Mouse (Mus musculus) small intestine, adult 2 months (tissue): ENCODE results near the gene Hectd1. TPM values are rescaled to one million over a fixed set of nuclear protein-coding genes. Genes with fewer than 3 reads are reported as not detected.
A peak's percentile ranks its signal among the peaks of the same experiment; 100 is the strongest.

Experiments used
- H3K27ac ChIP-seq: fragments of 200-500 bp; 2 replicates; pipeline ENCODE4 v1.5.1; 2012; ENCODE audit warnings: low read depth, low read length, control low read depth, inconsistent platforms; ENCODE audit not compliant: insufficient read depth
- H3K27me3 ChIP-seq: fragments of 200-500 bp; 2 replicates; pipeline ENCODE4 v1.6.1; 2012; ENCODE audit warnings: mild to moderate bottlenecking, moderate library complexity, low read length, inconsistent platforms; ENCODE audit not compliant: control insufficient read depth, insufficient read depth
- H3K36me3 ChIP-seq: fragments of 200-500 bp; 2 replicates; pipeline ENCODE4 v1.6.1; 2012; ENCODE audit warnings: mild to moderate bottlenecking, low read length, control low read depth, inconsistent platforms; ENCODE audit not compliant: control insufficient read depth, insufficient read depth
- H3K4me1 ChIP-seq: fragments of 200-500 bp; 2 replicates; pipeline ENCODE4 v1.6.1; 2012; ENCODE audit warnings: low read length, inconsistent platforms, mixed read lengths; ENCODE audit not compliant: control insufficient read depth, insufficient read depth, insufficient read length
- H3K4me3 ChIP-seq: fragments of 200-500 bp; 2 replicates; pipeline ENCODE4 v1.5.1; 2012; ENCODE audit warnings: low read depth, mild to moderate bottlenecking, control low read depth, inconsistent platforms, low read length, moderate library complexity
- CTCF ChIP-seq: fragments of 200-500 bp; IDR thresholded peaks from 2 replicates; pipeline ENCODE4 v1.5.1; 2012; ENCODE audit warnings: low read depth, mild to moderate bottlenecking, control low read depth, inconsistent platforms, low read length, moderate library complexity, mixed read lengths; ENCODE audit not compliant: insufficient replicate concordance, insufficient read length; ENCODE audit errors: extremely low read depth
- POLR2A ChIP-seq: fragments of 200-500 bp; IDR thresholded peaks from 2 replicates; pipeline ENCODE4 v1.6.1; 2012; ENCODE audit warnings: low read depth, mild to moderate bottlenecking, control low read depth, inconsistent platforms, low read length, moderate library complexity
- WGBS: fragments of 180-500 bp; shearing (Covaris S2); methylation state at CpG from one replicate; pipeline ENCODE4 v1.1.7; 2018; 5-methylcytosine and 5-hydroxymethylcytosine counted together
- polyA plus RNA-seq: library from polyadenylated mRNA; depleted of rRNA; stranded (reverse); fragments of >200 nt; gene quantifications from 2 replicates; pipeline ENCODE4 v1.2.3, GENCODE M21; 2012

The Hectd1 gene
- polyA plus RNA-seq, 1 experiment: 6.7 TPM

DNA sequence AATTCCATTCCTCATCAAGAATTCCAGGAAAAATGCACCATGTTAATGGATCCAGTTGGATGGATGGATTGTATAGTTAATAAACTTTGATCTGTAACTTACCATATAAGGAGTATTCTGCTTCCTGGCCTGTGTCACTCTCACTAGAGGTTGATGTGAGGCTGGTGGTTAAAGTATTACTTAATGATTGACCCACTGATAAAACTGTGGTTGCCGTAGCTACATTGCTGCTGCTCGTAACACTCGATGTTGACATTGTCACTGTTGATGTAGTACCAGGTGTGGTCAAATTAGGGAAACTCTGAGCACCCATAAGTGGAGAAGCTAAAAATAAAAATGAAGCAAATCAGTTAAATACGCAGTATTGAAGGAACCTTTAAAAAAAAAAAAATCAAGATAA, 61.9 kb downstream of the Hectd1 start:
- no peak overlapping the region for H3K4me3 ChIP-seq
- no peak for TF ChIP-seq POLR2A
- no peak for TF ChIP-seq CTCF
- no peak overlapping the region for H3K27ac ChIP-seq
- WGBS: 34% methylated on average over 4 of the region's 4 CpGs
- peaks cover 54% of the 10 kb centered on the region for H3K36me3 ChIP-seq
- no peaks in the 10 kb centered on the region for H3K4me1 ChIP-seq
- no peaks in the 10 kb centered on the region for H3K27me3 ChIP-seq

DNA sequence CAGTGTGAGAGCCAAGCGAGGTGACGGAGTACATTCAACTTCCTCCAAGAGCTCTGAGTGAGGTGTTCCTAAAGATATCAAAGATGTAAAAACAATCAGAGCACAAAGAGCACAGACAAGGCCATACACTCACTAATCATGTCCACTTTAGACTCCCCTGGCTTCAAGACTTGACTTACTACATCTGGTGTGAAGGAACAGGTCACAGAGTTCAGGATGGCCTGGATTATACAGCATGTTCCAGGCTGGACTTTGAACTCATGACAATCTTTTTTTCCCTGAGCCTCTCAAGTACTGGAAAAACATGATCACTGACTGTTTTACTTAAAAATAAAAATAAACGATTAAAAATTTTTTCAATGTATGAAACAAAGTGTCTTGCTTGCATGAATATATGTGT, 70.0 kb downstream of the Hectd1 start:
- peaks cover 53% of the 10 kb centered on the region for H3K36me3 ChIP-seq
- H3K4me3 ChIP-seq: no peak overlapping the region
- H3K27ac ChIP-seq: no peak overlapping the region
- peaks cover 12% of the 10 kb centered on the region; the same call in 1 of the 2 replicates for H3K4me1 ChIP-seq
- no peaks in the 10 kb centered on the region for H3K27me3 ChIP-seq
- TF ChIP-seq CTCF (no peak), POLR2A (no peak)
- 69% methylated on average over 3 of the region's 3 CpGs for WGBS

DNA sequence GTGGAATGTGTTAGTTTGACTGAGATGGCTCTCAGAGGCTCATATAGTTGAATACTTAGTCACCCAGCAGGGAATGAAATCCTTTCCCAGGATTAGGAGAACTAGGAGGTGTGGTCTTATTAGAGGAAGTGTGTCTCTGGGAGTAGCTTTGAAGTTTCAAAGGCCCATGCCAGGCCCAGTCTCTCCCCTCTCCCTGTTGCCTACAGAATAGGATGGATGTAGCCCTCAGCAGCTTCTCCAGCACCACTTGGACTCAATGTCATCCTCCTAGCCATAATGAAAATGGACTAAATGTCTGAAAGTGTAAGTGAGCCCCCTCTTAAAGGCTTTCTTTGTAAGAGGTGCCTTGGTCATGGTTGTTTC, 72.8 kb downstream of the Hectd1 start:
- Histone ChIP-seq H3K36me3 (peaks cover 57% of the 10 kb centered on the region), H3K4me1 (peaks cover 12% of the 10 kb centered on the region; the same call in 1 of the 2 replicates), H3K27me3 (no peaks in the 10 kb centered on the region), H3K4me3 (no peak overlapping the region), H3K27ac (peak overlapping the region; percentile 64)
- TF ChIP-seq POLR2A (no peak), CTCF (no peak)

DNA sequence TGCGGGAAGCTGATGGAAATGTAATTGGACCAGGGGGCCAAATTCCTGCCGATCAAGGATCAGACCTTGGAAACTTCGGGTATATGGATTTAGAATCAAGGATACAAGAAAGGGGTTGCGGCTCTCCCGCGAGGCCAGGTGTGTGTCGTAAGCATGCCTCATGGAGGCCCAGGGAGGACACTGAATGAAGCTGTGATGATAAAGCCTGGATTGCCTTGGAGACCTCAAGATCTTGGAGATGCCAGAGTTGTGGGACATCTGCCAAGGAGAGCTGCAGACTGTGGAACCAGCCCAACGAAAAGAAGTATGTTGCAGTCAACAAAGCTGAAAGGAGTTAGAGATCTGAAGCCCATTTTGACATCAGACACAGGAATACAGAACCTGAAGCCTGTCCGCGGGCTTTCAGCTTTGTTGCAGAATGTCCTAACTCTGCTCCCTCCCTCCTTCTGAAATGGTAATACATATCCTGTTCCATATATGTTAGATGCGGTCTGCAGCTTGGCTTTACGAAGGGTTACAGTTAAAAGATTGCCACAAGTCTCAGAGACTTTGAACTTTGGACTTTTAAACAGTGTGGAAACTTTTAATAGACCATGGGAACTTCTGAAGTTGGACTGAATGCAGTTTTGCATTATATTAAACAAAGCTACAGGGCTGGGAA, 73.3 kb downstream of the Hectd1 start:
- Histone ChIP-seq H3K27me3 (no peaks in the 10 kb centered on the region), H3K4me1 (peaks cover 12% of the 10 kb centered on the region; the same call in 1 of the 2 replicates), H3K4me3 (no peak overlapping the region), H3K27ac (peak overlapping the region; percentile 64), H3K36me3 (peaks cover 61% of the 10 kb centered on the region)
- TF ChIP-seq CTCF: no peak
- no peak for TF ChIP-seq POLR2A
- 36% methylated on average over 12 of the region's 12 CpGs for WGBS

DNA sequence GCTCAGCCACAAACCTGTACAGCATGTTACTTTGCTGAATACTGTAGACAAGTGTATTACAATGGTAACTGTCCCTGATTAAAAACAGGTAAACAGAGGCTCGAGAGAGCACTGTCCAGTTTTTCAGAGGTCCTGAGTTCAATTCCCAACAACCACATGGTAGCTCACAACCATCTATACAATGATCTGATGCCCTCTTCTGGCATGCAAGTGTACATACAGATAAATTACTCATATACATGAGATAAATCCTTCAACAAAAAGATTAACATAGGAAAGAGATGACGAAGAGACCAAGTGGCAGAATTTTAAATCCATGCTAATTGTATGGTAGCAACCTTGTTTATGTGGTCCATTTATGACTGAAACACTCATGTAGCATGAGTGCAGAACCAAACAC, 82.0 kb downstream of the Hectd1 start:
- Histone ChIP-seq H3K36me3 (peaks cover 72% of the 10 kb centered on the region), H3K4me3 (no peak overlapping the region), H3K27me3 (no peaks in the 10 kb centered on the region), H3K4me1 (no peaks in the 10 kb centered on the region), H3K27ac (no peak overlapping the region)
- no peak for TF ChIP-seq POLR2A
- no peak for TF ChIP-seq CTCF
- WGBS: 86% methylated on average over 2 of the region's 2 CpGs

DNA sequence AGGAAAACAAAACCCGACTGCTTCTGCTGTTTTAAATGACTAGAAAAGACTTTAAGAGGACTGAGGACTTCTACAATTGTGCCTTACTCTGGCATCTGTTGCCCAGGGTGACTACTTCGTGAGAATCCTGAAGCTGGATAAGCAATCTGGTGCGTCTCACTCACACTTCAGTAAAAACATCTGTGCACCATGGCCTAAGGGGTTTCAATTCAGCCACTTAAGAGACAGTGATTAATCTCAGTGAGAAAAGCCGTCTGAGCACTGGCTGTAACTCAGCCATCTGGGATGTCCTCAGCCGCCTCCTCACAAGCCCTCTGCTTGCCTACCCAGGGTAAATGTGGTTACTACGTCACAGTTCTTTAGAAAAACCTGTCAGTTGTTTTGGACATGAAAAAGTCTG, 84.4 kb downstream of the Hectd1 start:
- H3K27me3 ChIP-seq: no peaks in the 10 kb centered on the region
- no peak overlapping the region for H3K4me3 ChIP-seq
- TF ChIP-seq POLR2A: no peak
- TF ChIP-seq CTCF: no peak
- H3K36me3 ChIP-seq: peaks cover 60% of the 10 kb centered on the region
- H3K4me1 ChIP-seq: no peaks in the 10 kb centered on the region
- no peak overlapping the region for H3K27ac ChIP-seq
- 86% methylated on average over 6 of the region's 6 CpGs for WGBS

DNA sequence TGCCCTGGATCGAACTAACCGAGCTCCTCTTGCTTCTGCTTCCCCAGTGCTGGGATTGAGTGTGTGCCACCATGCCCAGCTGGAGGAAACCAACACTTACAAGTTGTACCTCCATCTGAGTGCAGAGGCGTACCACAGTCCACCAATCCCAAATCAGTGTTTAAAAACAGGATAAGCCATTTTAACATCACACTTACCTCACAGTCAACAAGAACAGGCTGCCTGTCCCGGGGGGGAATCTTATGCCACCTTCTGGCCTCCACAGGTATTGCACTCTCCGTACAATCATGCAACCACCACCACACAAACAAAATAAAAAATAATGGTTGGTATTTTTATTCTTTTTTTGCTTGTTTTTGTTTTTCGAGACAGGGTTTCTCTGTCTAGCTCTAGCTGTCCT, 87.6 kb downstream of the Hectd1 start:
- WGBS: 82% methylated on average over 6 of the region's 6 CpGs
- no peak overlapping the region for H3K27ac ChIP-seq
- TF ChIP-seq POLR2A (no peak), CTCF (peak; percentile 67; the same call in 1 of the 2 replicates)
- no peak overlapping the region for H3K4me3 ChIP-seq
- H3K27me3 ChIP-seq: no peaks in the 10 kb centered on the region
- H3K4me1 ChIP-seq: no peaks in the 10 kb centered on the region
- H3K36me3 ChIP-seq: peaks cover 38% of the 10 kb centered on the region
